Mouse (Mus musculus): ENCODE measurements around the gene Stk38.

GRCm38 (mm10) chr17:28926866-28927635 lies 80.7 kb downstream of the Stk38 start:
- TF ChIP-seq CTCF (IDR thresholded peaks at IDR 0.05; ENCODE audit: borderline replicate concordance, insufficient read depth, low read depth, low read length): peak; percentile 71
- TF ChIP-seq POLR2A (IDR thresholded peaks at IDR 0.05; ENCODE audit: borderline replicate concordance, insufficient read depth, low read length): no peak
